Mouse (Mus musculus) fibroblast of lung, adult 2 months (primary cell): ENCODE data around the gene Ska3.

ENCODE experiments used
- DNase-seq: peaks from one replicate; pipeline ENCODE4 v3.0.0-alpha.2; 2011; ENCODE audit warnings: low read depth

Ska3 gene

GRCm38 (mm10) chr14:57797551-57797950 is 28.4 kb downstream of the Ska3 start:
- DNase-seq = no peak

- DNase-seq = peak; percentile 55
Observed at GRCm38 (mm10) chr14:57791171-57791570, 34.8 kb downstream of the Ska3 start.

- no peak for DNase-seq
Observed at GRCm38 (mm10) chr14:57789759-57790158, 36.2 kb downstream of the Ska3 start.

GRCm38 (mm10) chr14:57789311-57789710 is 36.7 kb downstream of the Ska3 start:
- no peak for DNase-seq

- peak; percentile 27 for DNase-seq
Observed at GRCm38 (mm10) chr14:57787406-57787805, 38.6 kb downstream of the Ska3 start.

GRCm38 (mm10) chr14:57772157-57772815 is 53.7 kb downstream of the Ska3 start:
- no peak for DNase-seq

GRCm38 (mm10) chr14:57769102-57769501 is 56.9 kb downstream of the Ska3 start:
- no peak for DNase-seq

- peak; percentile 86 for DNase-seq
Observed at GRCm38 (mm10) chr14:57760447-57761412, 65.3 kb downstream of the Ska3 start.

GRCm38 (mm10) chr14:57758237-57758636 is 67.7 kb downstream of the Ska3 start, which contains the start of gene Lats2:
TSS of gene Lats2 (minus strand) at chr14:57758388.
- no peak for DNase-seq
